Mouse (Mus musculus) intestine, postnatal 0 days (tissue): ENCODE data around the gene Mospd3. TPM values are rescaled to one million over a fixed set of nuclear protein-coding genes. Genes with fewer than 3 reads are reported as not detected.

ENCODE experiments used
- ATAC-seq: fragments of 200-750 bp; cut with Nextera tagmentation; 2 replicates; pipeline ENCODE4 v1.8.0; 2017; ENCODE audit warnings: mild to moderate bottlenecking, moderate TSS enrichment, moderate library complexity
- H3K27ac ChIP-seq: fragments of 300-500 bp; sonication (generic); 2 replicates; pipeline ENCODE4 v1.5.1; 2014; ENCODE audit warnings: mild to moderate bottlenecking, low read depth, low read length, moderate library complexity
- H3K27me3 ChIP-seq: fragments of 300-500 bp; sonication (generic); replicated peaks from 2 replicates; pipeline ENCODE4 v1.6.1; 2014; ENCODE audit warnings: low read length, mixed read lengths; ENCODE audit not compliant: control insufficient read depth, insufficient read depth
- H3K36me3 ChIP-seq: fragments of 300-500 bp; sonication (generic); 2 replicates; pipeline ENCODE4 v1.6.1; 2014; ENCODE audit warnings: mild to moderate bottlenecking, moderate library complexity; ENCODE audit not compliant: control insufficient read depth, insufficient read depth
- H3K4me1 ChIP-seq: fragments of 300-500 bp; sonication (generic); replicated peaks from 2 replicates; pipeline ENCODE4 v1.6.1; 2014; ENCODE audit warnings: antibody characterized with exemption, low read length, mixed read lengths; ENCODE audit not compliant: control insufficient read depth, insufficient read depth
- H3K4me2 ChIP-seq: fragments of 300-500 bp; sonication (generic); replicated peaks from 2 replicates; pipeline ENCODE4 v1.6.1; 2014; ENCODE audit warnings: low read depth, mild to moderate bottlenecking, moderate library complexity
- H3K4me3 ChIP-seq: fragments of 300-500 bp; sonication (generic); 2 replicates; pipeline ENCODE4 v1.5.1; 2014; ENCODE audit warnings: low read depth, low read length
- H3K9ac ChIP-seq: fragments of 300-500 bp; sonication (generic); 2 replicates; pipeline ENCODE4 v1.6.1; 2014; ENCODE audit warnings: mild to moderate bottlenecking, low read depth, low read length
- H3K9me3 ChIP-seq: fragments of 300-500 bp; sonication (generic); 2 replicates; pipeline ENCODE4 v1.6.1; 2016; ENCODE audit warnings: mixed run types; ENCODE audit not compliant: control insufficient read depth
- CTCF ChIP-seq: sonication (generic); IDR thresholded peaks from 2 replicates; pipeline ENCODE4 v1.5.1; 2016; ENCODE audit warnings: low read depth, mild to moderate bottlenecking, control low read depth, antibody characterized with exemption, moderate library complexity
- WGBS: fragments of 180-500 bp; shearing (Covaris S2); extraction: QIAGEN DNeasy Blood & Tissue Kit; methylation state at CpG from one replicate; pipeline ENCODE4 v1.1.7; 2014; 5-methylcytosine and 5-hydroxymethylcytosine counted together
- polyA plus RNA-seq: library from polyadenylated mRNA; unstranded; fragments of >200 nt; fragmentation: Nextera tagmentation; extraction: Ambion mirVana; gene quantifications from 2 replicates; pipeline ENCODE4 v1.2.1, GENCODE M21; 2015

The Mospd3 gene
- polyA plus RNA-seq, 1 experiment from 2014 or later, result 38.0 TPM

DNA sequence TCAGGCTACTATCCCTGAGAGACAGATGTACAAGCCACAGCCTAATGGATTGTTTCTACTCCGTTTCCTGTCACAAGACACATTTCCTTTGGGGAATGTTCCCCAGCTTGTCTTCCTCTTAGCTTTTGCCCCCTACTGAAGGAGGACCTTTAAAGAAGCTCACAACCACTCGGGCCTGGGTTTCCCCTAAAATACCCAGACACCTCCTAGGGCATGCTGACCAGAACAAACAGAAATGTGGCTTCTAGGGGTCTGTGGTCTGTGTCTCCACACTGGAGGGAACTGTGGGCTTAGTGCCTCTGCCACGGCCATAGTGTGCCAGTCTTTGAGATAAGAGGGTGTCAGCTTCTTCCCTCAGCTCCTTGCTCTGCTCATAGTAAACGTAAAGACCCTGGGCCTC lies 30.7 kb upstream of the Mospd3 start:
- Histone ChIP-seq H3K4me2 (peak overlapping the region; percentile 72), H3K4me3 (no peak overlapping the region; the same call in 1 of the 2 replicates), H3K9me3 (no peaks in the 10 kb centered on the region), H3K27ac (peak overlapping the region; percentile 93), H3K27me3 (no peaks in the 10 kb centered on the region), H3K4me1 (peaks cover 15% of the 10 kb centered on the region), H3K36me3 (peaks cover 24% of the 10 kb centered on the region), H3K9ac (0 out of 2 replicates have a peak overlapping the region, but pooled peaks have one; percentile 65)
- 47% methylated on average over 4 of the region's 4 CpGs for WGBS
- ATAC-seq, result no peak
- TF ChIP-seq CTCF, result no peak

DNA sequence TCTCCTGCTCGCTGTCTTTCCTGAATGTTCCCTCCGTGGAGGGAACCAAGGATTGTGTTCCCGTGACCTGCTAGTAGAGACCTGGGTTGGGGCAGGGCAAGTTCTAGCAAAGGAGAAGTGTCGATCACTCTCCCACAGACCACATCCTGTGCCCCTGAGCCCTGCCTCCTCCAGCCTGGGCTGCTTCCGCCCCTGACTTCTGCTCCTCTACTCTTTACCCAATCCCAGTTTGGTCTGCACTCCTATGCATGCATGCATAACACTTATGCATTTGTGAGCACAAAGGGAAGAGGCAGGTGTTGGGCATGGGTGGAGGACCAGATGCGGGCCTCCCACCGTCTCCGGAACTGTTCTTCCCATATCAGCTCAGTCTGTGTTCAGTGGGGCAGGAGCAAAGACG lies 30.3 kb upstream of the Mospd3 start:
- Histone ChIP-seq H3K4me1 (peaks cover 15% of the 10 kb centered on the region), H3K4me3 (peak overlapping the region; percentile 73), H3K9ac (peak overlapping the region; percentile 65; the same call in 1 of the 2 replicates), H3K27me3 (no peaks in the 10 kb centered on the region), H3K9me3 (no peaks in the 10 kb centered on the region), H3K27ac (peak overlapping the region; percentile 93), H3K4me2 (peak overlapping the region; percentile 72), H3K36me3 (peaks cover 20% of the 10 kb centered on the region)
- ATAC-seq, result no peak
- TF ChIP-seq CTCF, result no peak
- 37% methylated on average over 9 of the region's 9 CpGs for WGBS

DNA sequence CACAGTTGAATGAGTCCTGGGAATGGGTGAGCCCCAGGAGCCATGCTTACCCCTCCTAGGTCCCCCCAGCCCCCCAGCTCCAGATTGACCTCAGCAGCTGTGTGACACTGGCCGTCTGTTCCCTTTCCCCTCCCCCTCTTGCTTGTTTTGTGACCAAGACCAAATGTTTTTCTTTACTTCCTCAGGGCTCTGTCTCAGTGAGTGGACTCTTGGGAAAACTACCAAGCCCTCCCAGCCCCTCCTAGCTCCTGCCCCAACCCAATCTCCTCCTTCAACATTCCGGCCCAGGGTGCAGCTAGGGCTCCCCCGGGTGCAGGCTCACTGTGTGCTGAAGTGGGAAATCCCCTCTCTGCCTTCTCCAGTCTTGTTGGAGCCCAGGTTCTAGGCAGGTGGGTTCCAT lies 29.7 kb upstream of the Mospd3 start:
- H3K27ac ChIP-seq, result peak overlapping the region; percentile 93
- no peak for TF ChIP-seq CTCF
- H3K4me2 ChIP-seq, result peak overlapping the region; percentile 72
- H3K9ac ChIP-seq, result peak overlapping the region; percentile 65; the same call in 1 of the 2 replicates
- peak overlapping the region; percentile 73 for H3K4me3 ChIP-seq
- WGBS, result 12% methylated on average over 3 of the region's 3 CpGs
- H3K9me3 ChIP-seq, result no peaks in the 10 kb centered on the region
- peaks cover 14% of the 10 kb centered on the region for H3K36me3 ChIP-seq
- ATAC-seq, result no peak
- peaks cover 15% of the 10 kb centered on the region for H3K4me1 ChIP-seq
- H3K27me3 ChIP-seq, result no peaks in the 10 kb centered on the region

DNA sequence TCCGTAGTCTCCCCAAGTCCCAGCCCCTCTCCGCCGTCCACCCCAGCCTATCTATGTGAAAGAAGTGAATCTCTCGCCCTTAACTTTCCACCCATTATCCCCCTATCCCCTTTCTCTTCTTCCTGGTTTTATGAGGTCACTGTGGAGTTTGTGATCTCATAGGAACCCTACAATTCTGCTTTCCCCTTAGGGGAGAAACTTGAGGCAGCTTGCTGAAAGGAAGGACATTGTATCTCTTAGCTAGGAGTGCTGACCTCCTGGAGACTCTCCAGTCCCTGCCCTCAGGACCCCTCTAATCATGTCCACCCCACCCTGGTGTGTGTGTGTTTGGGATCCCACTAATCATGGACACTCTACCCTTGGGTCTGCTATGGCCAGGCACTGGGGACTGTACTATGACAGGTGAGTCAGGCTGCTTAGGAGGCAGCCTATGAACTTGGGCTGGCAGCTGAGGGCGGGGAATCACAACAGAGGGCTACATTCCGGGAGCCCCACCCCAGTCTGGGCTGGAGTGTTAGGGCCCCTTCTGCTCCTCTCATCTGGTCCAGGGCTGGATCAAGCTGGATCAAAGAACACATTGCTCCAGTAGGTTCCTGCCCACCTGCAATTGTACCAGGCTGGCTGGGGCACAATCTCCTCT lies 29.2 kb upstream of the Mospd3 start:
- peaks cover 15% of the 10 kb centered on the region for H3K4me1 ChIP-seq
- no peak for TF ChIP-seq CTCF
- peak overlapping the region; percentile 72 for H3K4me2 ChIP-seq
- H3K9ac ChIP-seq, result peak overlapping the region; percentile 65
- no peaks in the 10 kb centered on the region for H3K27me3 ChIP-seq
- H3K4me3 ChIP-seq, result peak overlapping the region; percentile 73
- peaks cover 9% of the 10 kb centered on the region for H3K36me3 ChIP-seq
- ATAC-seq, result peak; percentile 63
- peak overlapping the region; percentile 93 for H3K27ac ChIP-seq
- no peaks in the 10 kb centered on the region for H3K9me3 ChIP-seq
- WGBS, result 11% methylated on average over 6 of the region's 6 CpGs

DNA sequence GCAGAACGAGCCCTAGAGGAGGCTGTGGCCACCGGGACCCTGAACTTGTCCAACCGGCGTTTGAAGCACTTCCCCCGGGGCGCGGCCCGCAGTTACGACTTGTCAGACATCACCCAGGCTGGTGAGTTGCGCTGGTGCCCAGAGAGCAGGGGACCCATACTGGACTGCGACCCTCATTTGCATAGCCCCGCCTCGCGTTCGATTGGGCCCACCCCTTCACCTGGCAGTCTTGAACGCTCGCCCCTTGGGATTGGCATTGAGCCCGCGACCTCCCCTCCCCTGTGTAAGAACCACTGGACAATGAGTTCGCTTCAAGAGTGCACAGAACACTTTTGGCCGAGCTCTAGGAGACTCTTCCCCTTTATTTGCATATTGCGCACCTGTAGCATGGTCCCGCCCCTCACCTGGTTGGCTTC lies 28.5 kb upstream of the Mospd3 start:
- peaks cover 15% of the 10 kb centered on the region for H3K4me1 ChIP-seq
- H3K27ac ChIP-seq, result peak overlapping the region; percentile 93
- peak overlapping the region; percentile 65 for H3K9ac ChIP-seq
- H3K36me3 ChIP-seq, result peaks cover 9% of the 10 kb centered on the region
- peak overlapping the region; percentile 73 for H3K4me3 ChIP-seq
- H3K27me3 ChIP-seq, result no peaks in the 10 kb centered on the region
- no peak for TF ChIP-seq CTCF
- WGBS, result 1% methylated on average over 23 of the region's 23 CpGs
- H3K4me2 ChIP-seq, result peak overlapping the region; percentile 72
- H3K9me3 ChIP-seq, result no peaks in the 10 kb centered on the region
- ATAC-seq, result peak; percentile 43

DNA sequence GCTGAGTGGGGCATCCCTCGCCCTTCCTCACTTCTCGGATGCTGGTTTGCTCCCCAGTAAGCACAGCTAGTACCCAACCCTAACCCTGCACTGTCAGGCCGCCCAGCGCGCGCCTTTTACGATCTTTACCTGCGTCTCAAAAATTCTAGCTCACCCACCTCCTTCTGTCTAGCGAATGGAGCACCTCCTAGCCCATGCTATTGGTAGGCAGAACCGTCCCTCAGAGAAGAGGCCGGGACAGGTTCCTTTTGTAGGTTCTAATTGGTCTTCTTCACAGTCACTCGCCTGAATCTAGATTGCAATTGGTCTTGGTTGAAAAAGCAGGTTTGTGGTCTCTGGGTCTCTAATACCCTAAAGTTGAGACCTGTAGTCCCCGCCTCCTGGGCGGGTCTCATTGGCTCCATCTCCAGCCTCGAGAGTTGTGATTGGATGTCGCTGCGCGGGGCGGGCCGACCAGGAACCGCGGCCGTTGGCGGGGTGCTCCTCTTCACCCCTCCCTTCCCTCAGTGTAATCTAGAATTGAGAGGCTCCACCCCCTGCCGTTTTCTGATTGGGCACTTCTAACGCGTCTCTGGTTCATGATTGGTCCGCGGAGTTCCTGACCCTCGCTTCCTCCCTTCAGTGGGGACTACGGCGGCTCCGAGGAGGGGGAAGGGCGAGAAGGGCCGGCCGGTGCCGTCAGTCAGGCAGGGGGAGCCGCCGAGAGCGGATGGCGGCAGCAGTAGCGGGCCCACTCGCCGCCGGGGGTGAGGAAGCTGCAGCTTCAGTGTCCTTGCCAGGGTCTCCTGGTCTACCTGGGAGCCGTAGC lies 27.8 kb upstream of the Mospd3 start, which contains the start of the genes Fbxo24, Lrch4 and Gm20605:
Fbxo24 (minus strand) TSS at position 505 of the 808 bp plus-strand sequence.
Lrch4 (plus strand) TSS at position 624 of the 808 bp plus-strand sequence.
Gm20605 (plus strand) TSS at position 678 of the 808 bp plus-strand sequence.
- under 1% methylated on average over 45 of the region's 46 CpGs for WGBS
- peak within 1 kb of the TSS; percentile 93 for H3K27ac ChIP-seq
- H3K4me3 ChIP-seq, result peak within 1 kb of the TSS; percentile 73
- H3K9me3 ChIP-seq, result no peaks in the 10 kb centered on the region
- peaks cover 3% of the 10 kb centered on the region for H3K36me3 ChIP-seq
- peak; percentile 92 for ATAC-seq
- H3K4me1 ChIP-seq, result peaks cover 15% of the 10 kb centered on the region
- H3K4me2 ChIP-seq, result peak within 1 kb of the TSS; percentile 74
- no peaks in the 10 kb centered on the region for H3K27me3 ChIP-seq
- H3K9ac ChIP-seq, result peak within 1 kb of the TSS; percentile 65
- TF ChIP-seq CTCF, result peak; percentile 49
